Mouse (Mus musculus) sigmoid colon, adult 10 weeks (tissue): ENCODE measurements around the gene Ppip5k2. TPM values are rescaled to one million over a fixed set of nuclear protein-coding genes. Genes with fewer than 3 reads are reported as not detected.

ENCODE experiments used
- polyA plus RNA-seq: library from polyadenylated mRNA; stranded (reverse); fragments of 350-450 nt; fragmentation: Illumina TruSeq; extraction: RNeasy Lipid Tissue Mini Kit (QIAGEN cat#74804); gene quantifications from one replicate; pipeline ENCODE4 v1.2.3, GENCODE M21; 2014; ENCODE audit warnings: low read depth, low replicate concordance

Ppip5k2 gene
- 100 TPM for polyA plus RNA-seq

GRCm38 (mm10) chr1:97769904-97770753, at the start of gene Ppip5k2, which contains the start of gene Gin1:
Gene Ppip5k2, minus strand, starts transcription at chr1:97770411.
Gene Gin1, plus strand, starts transcription at chr1:97770172.

GRCm38 (mm10) chr1:97661406-97662241, 108.6 kb downstream of the Ppip5k2 start, which contains the start of gene D1Ertd622e:
Gene D1Ertd622e, minus strand, starts transcription at chr1:97662074.

Other genes starting within 250 kb of the Ppip5k2 start
- gene D1Ertd622e, start 108.3 kb downstream of the Ppip5k2 start, polyA plus RNA-seq: 163 TPM
- 29.4 TPM for gene Gin1, start 239 bp downstream of the Ppip5k2 start, polyA plus RNA-seq